Comparison of ENCODE assay signal across 8 mouse cellular contexts in genomic region chr14:40957607-40958006, GRCm38 (mm10). TPM values are rescaled to one million over a fixed set of nuclear protein-coding genes. Genes with fewer than 3 reads are reported as not detected.
DNase-seq lines count a peak whose midpoint lies in the region; ATAC-seq lines count a peak whose summit lies in the region.

No protein-coding gene starts in this region.

- H3K4me3 ChIP-seq in liver, embryonic 11.5 days (ENCODE audit: low read depth, low read length): no peak overlapping the region
- H3K4me3 ChIP-seq in hindbrain, embryonic 13.5 days: no peak overlapping the region
- no peak overlapping the region for H3K4me3 ChIP-seq in neural tube, embryonic 13.5 days

- H3K4me2 ChIP-seq in liver, embryonic 11.5 days: peak overlapping the region; percentile 43
- peak overlapping the region; percentile 3; the same call in 1 of the 2 replicates for H3K4me2 ChIP-seq in hindbrain, embryonic 13.5 days
- H3K4me2 ChIP-seq in neural tube, embryonic 13.5 days: 0 out of 2 replicates have a peak overlapping the region, but pooled peaks have one; percentile 0

- no peaks in the 10 kb centered on the region for H3K36me3 ChIP-seq in liver, embryonic 11.5 days (ENCODE audit: control insufficient read depth, insufficient read depth, low read length)
- no peaks in the 10 kb centered on the region for H3K36me3 ChIP-seq in hindbrain, embryonic 13.5 days
- H3K36me3 ChIP-seq in neural tube, embryonic 13.5 days: no peaks in the 10 kb centered on the region

- no peaks in the 10 kb centered on the region for H3K9me3 ChIP-seq in liver, embryonic 11.5 days (ENCODE audit: control insufficient read depth, low read length)
- no peaks in the 10 kb centered on the region for H3K9me3 ChIP-seq in hindbrain, embryonic 13.5 days
- H3K9me3 ChIP-seq in neural tube, embryonic 13.5 days: no peaks in the 10 kb centered on the region

- no peaks in the 10 kb centered on the region for H3K27me3 ChIP-seq in liver, embryonic 11.5 days (replicated peaks; ENCODE audit: control insufficient read depth, insufficient read depth, low read length)
- no peaks in the 10 kb centered on the region for H3K27me3 ChIP-seq in hindbrain, embryonic 13.5 days
- H3K27me3 ChIP-seq in neural tube, embryonic 13.5 days: no peaks in the 10 kb centered on the region

- peak overlapping the region; percentile 73 for H3K27ac ChIP-seq in liver, embryonic 11.5 days (ENCODE audit: low read depth, low read length)
- H3K27ac ChIP-seq in hindbrain, embryonic 13.5 days: peak overlapping the region; percentile 99
- H3K27ac ChIP-seq in neural tube, embryonic 13.5 days (replicated peaks): peak overlapping the region; percentile 98

- 46% methylated on average over 3 of the region's 3 CpGs for WGBS in liver, embryonic 11.5 days
- WGBS in hindbrain, embryonic 13.5 days: 42% methylated on average over 3 of the region's 3 CpGs
- 40% methylated on average over 3 of the region's 3 CpGs for WGBS in neural tube, embryonic 13.5 days

- no peak for DNase-seq in liver, embryonic 11.5 days (ENCODE audit: low spot score)
- DNase-seq in liver: no peak
- peak; percentile 81 for DNase-seq in embryo, embryonic 11 days
- no peak for DNase-seq in frontal cortex, postnatal 14 days (ENCODE audit: low spot score in 2 of 2)
- no peak for DNase-seq in cerebellum, adult 9-11 months
- DNase-seq in cerebellum, postnatal 4 days (ENCODE audit: low spot score in 2 of 2): no peak

- H3K4me1 ChIP-seq in liver, embryonic 11.5 days (replicated peaks; ENCODE audit: control insufficient read depth, insufficient read depth, low read length): peaks cover 90% of the 10 kb centered on the region
- H3K4me1 ChIP-seq in hindbrain, embryonic 13.5 days (replicated peaks): peaks cover 89% of the 10 kb centered on the region
- peaks cover 90% of the 10 kb centered on the region for H3K4me1 ChIP-seq in neural tube, embryonic 13.5 days (replicated peaks)

- no peak for ATAC-seq in liver, embryonic 11.5 days (replicated peaks; ENCODE audit: low FRiP score)
- no peak for ATAC-seq in hindbrain, embryonic 13.5 days (ENCODE audit: low FRiP score)
- ATAC-seq in neural tube, embryonic 13.5 days (ENCODE audit: low read depth): no peak

- 0 out of 2 replicates have a peak overlapping the region, but pooled peaks have one; percentile 2 for H3K9ac ChIP-seq in liver, embryonic 11.5 days (ENCODE audit: low read depth, low read length)
- H3K9ac ChIP-seq in hindbrain, embryonic 13.5 days: no peak overlapping the region
- H3K9ac ChIP-seq in neural tube, embryonic 13.5 days: 0 out of 2 replicates have a peak overlapping the region, but pooled peaks have one; percentile 6

RNA-seq across cellular contexts. Expression of gene Tspan14, which starts 9.0 kb away (rescaled TPM):
- polyA plus RNA-seq in liver, embryonic 11.5 days (2014; fragmentation: Nextera tagmentation; extraction: Ambion mirVana): 65.3 and 68.1 TPM in 2 replicates
- polyA plus RNA-seq in hindbrain, embryonic 13.5 days (2015; fragmentation: Nextera tagmentation; extraction: Ambion mirVana): 76.4 and 77.0 TPM in 2 replicates
- polyA plus RNA-seq in neural tube, embryonic 13.5 days (2015; fragmentation: Nextera tagmentation; extraction: Ambion mirVana): 78.5 and 87.4 TPM in 2 replicates

RNA-seq across cellular contexts. Expression of gene Fam213a, which starts 56.0 kb away (rescaled TPM):
- 78.2 and 84.8 TPM in 2 replicates for polyA plus RNA-seq in liver, embryonic 11.5 days (2014; fragmentation: Nextera tagmentation; extraction: Ambion mirVana)
- polyA plus RNA-seq in hindbrain, embryonic 13.5 days (2015; fragmentation: Nextera tagmentation; extraction: Ambion mirVana): 78.5 and 81.6 TPM in 2 replicates
- polyA plus RNA-seq in neural tube, embryonic 13.5 days (2015; fragmentation: Nextera tagmentation; extraction: Ambion mirVana): 69.1 and 73.4 TPM in 2 replicates
